10 mouse cellular contexts compared by ENCODE assay signal in genomic region chr7:123220633-123220942, GRCm38 (mm10). TPM values are rescaled to one million over a fixed set of nuclear protein-coding genes. Genes with fewer than 3 reads are reported as not detected.
"Had no signal": no experiment of that assay in that cellular context is flagged by ENCODE, and none has a peak within 500 bp of the region (broad histone marks: within the 10 kb centered on the region; RNA-seq: fewer than 3 reads in every experiment).

No protein-coding gene starts in this region.

- H3K27ac ChIP-seq: kidney, postnatal 0 days; limb, embryonic 13.5 days; liver, embryonic 14.5 days; midbrain, embryonic 13.5 days; stomach, postnatal 0 days had no signal

- H3K27me3 ChIP-seq: limb, embryonic 13.5 days; midbrain, embryonic 13.5 days had no signal

- H3K9me3 ChIP-seq: limb, embryonic 13.5 days; midbrain, embryonic 13.5 days had no signal

- H3K36me3 ChIP-seq: limb, embryonic 13.5 days; midbrain, embryonic 13.5 days had no signal

- DNase-seq: kidney, postnatal 4 days; lung, adult 18-20 months; lung, postnatal 36 days; thymus, postnatal 4 days had no signal

- H3K9ac ChIP-seq: limb, embryonic 13.5 days; liver, embryonic 14.5 days; midbrain, embryonic 13.5 days had no signal

- H3K4me3 ChIP-seq: limb, embryonic 13.5 days; midbrain, embryonic 13.5 days had no signal

- ATAC-seq: lung, postnatal 0 days; midbrain, embryonic 13.5 days had no signal

- H3K4me2 ChIP-seq: limb, embryonic 13.5 days; midbrain, embryonic 13.5 days had no signal

RNA-seq across cellular contexts. Expression of gene Slc5a11, which starts 6.0 kb away (rescaled TPM):
- polyA plus RNA-seq: lung, postnatal 0 days had no signal
